Mouse (Mus musculus) ovary, adult 10 weeks (tissue): ENCODE data around the gene Mapt. TPM values are rescaled to one million over a fixed set of nuclear protein-coding genes. Genes with fewer than 3 reads are reported as not detected.

ENCODE experiments used
- polyA plus RNA-seq: library from polyadenylated mRNA; stranded (reverse); fragments of 350-450 nt; fragmentation: Illumina TruSeq; extraction: RNeasy Lipid Tissue Mini Kit (QIAGEN cat#74804); gene quantifications from one replicate; pipeline ENCODE4 v1.2.3, GENCODE M21; 2014

Gene Mapt
- 0.46 TPM for polyA plus RNA-seq

DNA sequence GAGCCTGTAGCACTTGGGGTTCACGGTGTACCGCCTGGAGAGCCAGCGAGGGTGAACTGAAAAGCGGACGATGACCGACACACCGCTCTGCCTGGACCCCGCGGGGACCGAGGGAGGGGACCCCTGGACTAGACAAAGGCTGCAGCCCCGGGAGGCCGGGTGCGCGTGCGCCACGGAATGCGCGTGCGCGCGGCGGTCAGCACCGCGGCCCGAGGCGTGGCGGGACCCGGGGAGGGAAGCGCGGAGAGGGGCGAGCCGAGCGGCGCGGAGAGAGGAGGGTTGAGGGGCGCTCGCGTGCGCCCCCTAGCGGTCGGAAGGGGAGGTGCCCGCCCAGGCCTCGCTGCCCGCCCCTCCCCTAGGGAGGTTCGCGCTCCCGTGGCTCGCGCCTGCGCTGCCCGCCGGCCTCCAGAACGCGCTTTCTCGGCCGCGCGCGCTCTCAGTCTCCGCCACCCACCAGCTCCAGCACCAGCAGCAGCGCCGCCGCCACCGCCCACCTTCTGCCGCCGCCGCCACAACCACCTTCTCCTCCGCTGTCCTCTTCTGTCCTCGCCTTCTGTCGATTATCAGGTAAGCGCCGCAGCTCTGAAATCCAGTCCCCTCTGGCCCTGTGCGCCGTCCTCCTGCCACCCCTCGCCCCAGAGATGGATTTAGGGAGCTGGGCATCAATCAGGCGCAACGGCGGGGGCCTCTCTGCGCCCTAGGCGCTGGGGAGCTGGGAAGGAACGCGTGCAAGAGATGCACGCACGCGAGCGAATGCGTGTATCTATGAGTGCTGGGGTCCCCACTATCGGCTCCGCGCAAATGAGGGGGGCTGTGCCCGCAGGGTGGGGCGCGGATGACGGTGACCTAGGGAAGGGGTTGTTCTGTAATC, at the start of gene Mapt:
Mapt (plus strand) TSS at position 350 of the 871 bp plus-strand sequence.

GRCm38 (mm10) chr11:104186135-104186836, 44.9 kb upstream of the Mapt start, which contains the start of gene Sppl2c:
TSS of gene Sppl2c (plus strand) at chr11:104186327.

Other genes with a start within 250 kb of the Mapt start
- gene Crhr1, start 98.5 kb upstream of the Mapt start, polyA plus RNA-seq, result not detected
- gene Sppl2c, start 45.1 kb upstream of the Mapt start, polyA plus RNA-seq, result not detected
- gene Kansl1, start 237.5 kb downstream of the Mapt start, polyA plus RNA-seq, result 37.5 TPM